Mouse (Mus musculus) left cerebral cortex, postnatal 10 days (tissue): ENCODE data around the gene Ap3b1. TPM values are rescaled to one million over a fixed set of nuclear protein-coding genes. Genes with fewer than 3 reads are reported as not detected.
"Not testable (repeated sequence)": the region's sequence is repeated elsewhere in the genome, so short reads cannot be mapped to it uniquely, and the experiment has no call there.

Source experiments
- DNase-seq, 2 experiments: peaks; one replicate each; pipeline ENCODE4 v3.0.0; 2021 to 2022; ENCODE audit warnings: low spot score in 2 of 2, mixed read lengths in 1 of 2; ENCODE audit errors: extremely low spot score in 1 of 2
- intact Hi-C: fragments of 180-260 bp; cut with DNase I; formaldehyde crosslinking; loops from one replicate; pipeline ENCODE4 v1.15.1; 2025
- total RNA-seq, 2 experiments: library from RNA; stranded (reverse); gene quantifications; 2 replicates each; pipeline ENCODE4 v1.2.3; 2021

Gene Ap3b1
- total RNA-seq, result 10 to 100 TPM; 38.6 to 39.5 TPM

- peak; percentile 80 to 95 for DNase-seq
- intact Hi-C loops, result loop anchor here (2.0 kb wide), 1 partner anchor 74 kb away; the partner anchor contains the start of gene Scamp1
Observed at GRCm38 (mm10) chr13:94358401-94359265, at the start of gene Ap3b1. Ap3b1 (plus strand) TSS chr13:94358960.

GRCm38 (mm10) chr13:94312812-94313211 is 45.9 kb upstream of the Ap3b1 start:
- DNase-seq, intact Hi-C loops: not testable (repeated sequence)

- DNase-seq, result no peak
- intact Hi-C loops, result no loop called here
Observed at GRCm38 (mm10) chr13:94316975-94317511, 41.7 kb upstream of the Ap3b1 start.

GRCm38 (mm10) chr13:94321094-94321792 is 37.5 kb upstream of the Ap3b1 start:
- intact Hi-C loops, result no loop called here
- DNase-seq, result peak in 1 of 2 experiments; percentile 28

- no peak for DNase-seq
- intact Hi-C loops, result no loop called here
Observed at GRCm38 (mm10) chr13:94322475-94322874, 36.3 kb upstream of the Ap3b1 start.

- intact Hi-C loops, result no loop called here
Observed at GRCm38 (mm10) chr13:94328063-94328462, 30.7 kb upstream of the Ap3b1 start.

GRCm38 (mm10) chr13:94329005-94329404 is 29.8 kb upstream of the Ap3b1 start:
- DNase-seq, intact Hi-C loops: not testable (repeated sequence)

More at GRCm38 (mm10) chr13:94328063-94328462, 30.7 kb upstream of the Ap3b1 start:
- no peak for DNase-seq

GRCm38 (mm10) chr13:94330392-94330979 is 28.3 kb upstream of the Ap3b1 start:
- intact Hi-C loops, result loop anchor here (10.0 kb wide), 1 partner anchor 276 kb away; the partner anchor contains the start of gene Lhfpl2
- no peak for DNase-seq

- no peak for DNase-seq
- intact Hi-C loops, result loop anchor here (10.0 kb wide), 1 partner anchor 284 kb away; the partner anchor contains the start of gene Lhfpl2
Observed at GRCm38 (mm10) chr13:94338357-94338756, 20.4 kb upstream of the Ap3b1 start.

- intact Hi-C loops, result no loop called here
- no peak for DNase-seq
Observed at GRCm38 (mm10) chr13:94343192-94343591, 15.6 kb upstream of the Ap3b1 start.

GRCm38 (mm10) chr13:94344600-94344999 is 14.2 kb upstream of the Ap3b1 start:
- intact Hi-C loops, result not testable (repeated sequence)

GRCm38 (mm10) chr13:94354584-94354983 is 4.2 kb upstream of the Ap3b1 start:
- intact Hi-C loops, result no loop called here
- no peak for DNase-seq

More at GRCm38 (mm10) chr13:94344600-94344999, 14.2 kb upstream of the Ap3b1 start:
- not testable (repeated sequence) for DNase-seq

- no peak for DNase-seq
Observed at GRCm38 (mm10) chr13:94358101-94358400, 709 bp upstream of the Ap3b1 start.

GRCm38 (mm10) chr13:94359282-94359920 is 641 bp downstream of the Ap3b1 start:
- intact Hi-C loops, result loop anchor here (2.0 kb wide), 1 partner anchor 75 kb away; the partner anchor contains the start of gene Scamp1

More at GRCm38 (mm10) chr13:94358101-94358400, 709 bp upstream of the Ap3b1 start:
- intact Hi-C loops, result loop anchor here (2.0 kb wide), 1 partner anchor 73 kb away; the partner anchor contains the start of gene Scamp1

GRCm38 (mm10) chr13:94361013-94361580 is 2.3 kb downstream of the Ap3b1 start:
- DNase-seq, intact Hi-C loops: not testable (repeated sequence)

More at GRCm38 (mm10) chr13:94359282-94359920, 641 bp downstream of the Ap3b1 start:
- DNase-seq, result no peak

GRCm38 (mm10) chr13:94364336-94364735 is 5.6 kb downstream of the Ap3b1 start:
- intact Hi-C loops, result no loop called here
- DNase-seq, result no peak

GRCm38 (mm10) chr13:94365108-94365907 is 6.5 kb downstream of the Ap3b1 start:
- no peak for DNase-seq
- intact Hi-C loops, result no loop called here
